Mouse (Mus musculus) ES-E14 (cell line): Measurements from ENCODE around the gene Brap. TPM values are rescaled to one million over a fixed set of nuclear protein-coding genes. Genes with fewer than 3 reads are reported as not detected.

Experiments
- DNase-seq: peaks from one replicate; pipeline ENCODE4 v3.0.0-alpha.2; 2013; ENCODE audit warnings: low read depth, low spot score
- H3K27ac ChIP-seq: 2 replicates; pipeline ENCODE4 v1.5.1; 2012; ENCODE audit warnings: low read depth, mild to moderate bottlenecking, low read length, moderate library complexity, mixed read lengths; ENCODE audit not compliant: poor library complexity, insufficient read depth, severe bottlenecking
- H3K36me3 ChIP-seq: 2 replicates; pipeline ENCODE4 v1.6.1; 2012; ENCODE audit warnings: mild to moderate bottlenecking, low read length, moderate library complexity, mixed read lengths; ENCODE audit not compliant: control insufficient read depth, poor library complexity, insufficient read depth, severe bottlenecking
- H3K4me1 ChIP-seq, 2 experiments: fragments of 150-350 bp in 1 of 2; sonication (generic) in 1 of 2; 2 replicates each; pipeline ENCODE4 v1.6.1; 2012; ENCODE audit warnings: low read length in 2 of 2, mild to moderate bottlenecking in 1 of 2, mixed read lengths in 1 of 2; ENCODE audit not compliant: control insufficient read depth in 2 of 2, insufficient read depth in 2 of 2, poor library complexity in 1 of 2
- H3K4me3 ChIP-seq, 2 experiments: fragments of 150-350 bp in 1 of 2; sonication (generic) in 1 of 2; 2 replicates each; pipeline ENCODE4 v1.5.1; 2012; ENCODE audit warnings: low read length in 2 of 2, low read depth in 1 of 2, mild to moderate bottlenecking in 1 of 2, mixed read lengths in 1 of 2; ENCODE audit not compliant: insufficient read depth in 1 of 2, poor library complexity in 1 of 2, severe bottlenecking in 1 of 2
- H3K9ac ChIP-seq: 2 replicates; pipeline ENCODE4 v1.6.1; 2012; ENCODE audit warnings: low read depth, mild to moderate bottlenecking, low read length, mixed read lengths; ENCODE audit not compliant: poor library complexity, insufficient read depth, severe bottlenecking
- H3K9me3 ChIP-seq: fragments of 150-350 bp; sonication (generic); 2 replicates; pipeline ENCODE4 v1.6.1; 2012; ENCODE audit warnings: low read depth, mild to moderate bottlenecking, low read length; ENCODE audit not compliant: control insufficient read depth, insufficient read depth
- CHD2 ChIP-seq: IDR thresholded peaks from 2 replicates; pipeline ENCODE4 v1.6.1; 2014; ENCODE audit warnings: mild to moderate bottlenecking, low read depth, low read length, inconsistent platforms
- HCFC1 ChIP-seq: IDR thresholded peaks from 2 replicates; pipeline ENCODE4 v1.6.1; 2012; ENCODE audit warnings: low read length, inconsistent platforms, borderline replicate concordance; ENCODE audit not compliant: insufficient read depth
- MAFK ChIP-seq: IDR thresholded peaks from 2 replicates; pipeline ENCODE4 v1.6.1; 2014; ENCODE audit warnings: mild to moderate bottlenecking, low read depth, low read length, inconsistent platforms; ENCODE audit not compliant: insufficient read depth
- ZC3H11A ChIP-seq: IDR thresholded peaks from 2 replicates; pipeline ENCODE4 v1.6.1; 2012; ENCODE audit warnings: low read depth, mild to moderate bottlenecking, inconsistent platforms, low read length, borderline replicate concordance
- ZNF384 ChIP-seq: IDR thresholded peaks from 2 replicates; pipeline ENCODE4 v1.6.1; 2012; ENCODE audit warnings: low read depth, low read length, inconsistent platforms
- in situ Hi-C, 2 experiments: fragments of 600-800 bp; cut with MboI; formaldehyde crosslinking; loops; one replicate each; pipeline ENCODE4 v1.15.1; 2025; ENCODE audit warnings: low sequenced_read_pairs in 2 of 2, inconsistent platforms in 1 of 2; ENCODE audit not compliant: unreplicated experiment in 2 of 2
- total RNA-seq: library from RNA; depleted of rRNA; stranded (reverse); fragments of 300-350 nt; gene quantifications from 2 replicates; pipeline ENCODE4 v1.2.3, GENCODE M21; 2012

The Brap gene
- total RNA-seq, 1 experiment = 31.8 TPM

- no peaks in the 10 kb centered on the region for H3K4me1 ChIP-seq
- no peak overlapping the region for H3K27ac ChIP-seq
- no peaks in the 10 kb centered on the region for H3K9me3 ChIP-seq
- peaks cover 10% of the 10 kb centered on the region for H3K36me3 ChIP-seq
- DNase-seq = no peak
- no peak for TF ChIP-seq ZNF384
- no peak for TF ChIP-seq MAFK
- TF ChIP-seq HCFC1 = no peak
- TF ChIP-seq ZC3H11A = no peak
- no peak for TF ChIP-seq CHD2
- no peak overlapping the region for H3K4me3 ChIP-seq
- H3K9ac ChIP-seq = no peak overlapping the region
- in situ Hi-C loops = no loop called here
Observed at GRCm38 (mm10) chr5:121663456-121663855, 3.1 kb downstream of the Brap start.

- Histone ChIP-seq H3K4me3 (no peak overlapping the region), H3K9me3 (no peaks in the 10 kb centered on the region), H3K27ac (no peak overlapping the region), H3K9ac (no peak overlapping the region), H3K36me3 (peaks cover 10% of the 10 kb centered on the region), H3K4me1 (no peaks in the 10 kb centered on the region)
- no peak for TF ChIP-seq CHD2
- no peak for TF ChIP-seq ZNF384
- no peak for TF ChIP-seq ZC3H11A
- no peak for TF ChIP-seq HCFC1
- TF ChIP-seq MAFK = no peak
- in situ Hi-C loops = no loop called here
- no peak for DNase-seq
Observed at GRCm38 (mm10) chr5:121664078-121664477, 3.7 kb downstream of the Brap start.

GRCm38 (mm10) chr5:121664971-121665370, 4.6 kb downstream of the Brap start:
- H3K9ac ChIP-seq = no peak overlapping the region
- no peaks in the 10 kb centered on the region for H3K9me3 ChIP-seq
- in situ Hi-C loops = no loop called here
- H3K4me3 ChIP-seq = no peak overlapping the region
- no peak for DNase-seq
- H3K36me3 ChIP-seq = peaks cover 10% of the 10 kb centered on the region
- TF ChIP-seq MAFK = no peak
- no peak overlapping the region for H3K27ac ChIP-seq
- H3K4me1 ChIP-seq = no peaks in the 10 kb centered on the region

- Histone ChIP-seq H3K36me3 (peaks cover 10% of the 10 kb centered on the region), H3K27ac (no peak overlapping the region), H3K9me3 (no peaks in the 10 kb centered on the region), H3K4me1 (peaks cover 0 to 3% of the 10 kb centered on the region in 2 experiments; a peak in 1 of 4 replicates), H3K4me3 (no peak overlapping the region), H3K9ac (no peak overlapping the region)
- in situ Hi-C loops = no loop called here
- DNase-seq = no peak
- no peak for TF ChIP-seq CHD2
- TF ChIP-seq MAFK = no peak
- TF ChIP-seq ZNF384 = no peak
- no peak for TF ChIP-seq HCFC1
- no peak for TF ChIP-seq ZC3H11A
Observed at GRCm38 (mm10) chr5:121667067-121667466, 6.7 kb downstream of the Brap start.

- no peak overlapping the region for H3K4me3 ChIP-seq
- H3K9ac ChIP-seq = no peak overlapping the region
- DNase-seq = no peak
- H3K9me3 ChIP-seq = no peaks in the 10 kb centered on the region
- H3K4me1 ChIP-seq = peaks cover 0 to 3% of the 10 kb centered on the region in 2 experiments; a peak in 1 of 4 replicates
- peaks cover 10% of the 10 kb centered on the region; the same call in 1 of the 2 replicates for H3K36me3 ChIP-seq
- no peak overlapping the region for H3K27ac ChIP-seq
- TF ChIP-seq HCFC1 = no peak
- no peak for TF ChIP-seq ZC3H11A
- no peak for TF ChIP-seq CHD2
- TF ChIP-seq ZNF384 = no peak
- in situ Hi-C loops = no loop called here
Observed at GRCm38 (mm10) chr5:121668411-121668810, 8.0 kb downstream of the Brap start.
